Mouse (Mus musculus): ENCODE data around the gene Ppp1r13b.

DNA sequence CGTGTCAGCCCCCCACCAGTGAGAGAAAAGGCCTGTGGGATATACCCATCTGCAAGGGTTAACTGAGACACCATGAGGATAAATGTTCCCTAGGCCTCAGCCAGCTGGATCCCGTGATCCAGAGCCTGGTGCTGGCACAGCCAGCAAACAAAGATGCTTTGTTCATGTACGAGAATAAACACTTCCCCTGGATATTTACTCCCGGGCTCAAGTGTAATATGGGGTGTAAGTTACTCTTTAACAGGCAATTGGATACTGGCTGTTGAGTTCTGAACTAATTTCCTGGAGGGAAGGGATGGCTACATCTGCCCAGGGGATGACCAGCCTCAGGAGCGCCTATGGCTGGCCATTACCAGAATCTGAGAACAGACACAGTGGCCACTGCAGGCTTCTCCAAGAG, 43.8 kb upstream of the Ppp1r13b start:
- TF ChIP-seq EP300 (IDR thresholded peaks at IDR 0.05; ENCODE audit: low read depth in 1 of 2, low read length in 2 of 2) (no peak), GATA1 (IDR thresholded peaks at IDR 0.05; ENCODE audit: low read depth, low read length) (no peak), E2F4 (IDR thresholded peaks at IDR 0.05; ENCODE audit: borderline replicate concordance, low read depth, low read length) (no peak), POLR2AphosphoS2 (IDR thresholded peaks at IDR 0.05; ENCODE audit: low read length) (no peak), ELF1 (IDR thresholded peaks at IDR 0.05; ENCODE audit: low read depth, low read length) (no peak), CTCF (IDR thresholded peaks at IDR 0.05 in 2 of 3, conservative IDR thresholded peaks at IDR 0.05 in 1 of 3; ENCODE audit: control insufficient read depth in 1 of 3, insufficient read depth in 1 of 3, low read depth in 2 of 3, low read length in 3 of 3, poor library complexity in 1 of 3, severe bottlenecking in 1 of 3) (no peak), CHD1 (IDR thresholded peaks at IDR 0.05; ENCODE audit: low read depth, low read length) (no peak)

Measured in MEL (cell line).